Mouse (Mus musculus): ENCODE measurements around the gene Reck.

GRCm38 (mm10) chr4:43965856-43966535 is 90.7 kb downstream of the Reck start:
- no peak for TF ChIP-seq POLR2A (IDR thresholded peaks at IDR 0.05; ENCODE audit: control insufficient read depth, low read depth, low read length)
- no peak for TF ChIP-seq CTCF (IDR thresholded peaks at IDR 0.05; ENCODE audit: control insufficient read depth, insufficient read depth, insufficient replicate concordance, low read depth, low read length)

Measured in testis, adult 2 months (tissue).